ENCODE assay signal across 9 mouse cellular contexts in the genomic region with DNA sequence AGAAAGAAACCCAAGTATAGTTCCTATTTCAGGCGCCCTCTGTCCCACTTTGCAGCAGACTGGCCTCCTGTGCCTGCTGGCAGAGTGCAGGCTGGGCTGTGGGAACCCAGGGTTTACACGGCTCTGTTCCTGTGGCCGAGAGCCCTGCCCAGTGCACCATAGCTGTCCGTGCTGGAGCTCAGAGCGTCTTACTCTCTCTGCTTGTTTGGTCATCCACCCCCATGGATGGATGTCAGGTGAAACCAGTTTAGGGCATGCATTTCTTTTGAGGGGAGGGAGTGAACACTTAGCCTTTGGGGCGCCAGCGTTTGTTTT.
DNase-seq lines count a peak whose midpoint lies in the region; ATAC-seq and TF ChIP-seq lines count a peak whose summit lies in the region.
"Had no signal": no experiment of that assay in that cellular context is flagged by ENCODE, and none has a peak within 500 bp of the region (broad histone marks: within the 10 kb centered on the region; RNA-seq: fewer than 3 reads in every experiment).

No protein-coding gene starts in this region.

- no peak for DNase-seq in kidney, adult 11 months
- no peak for DNase-seq in ES-E14 (ENCODE audit: low read depth, low spot score)
- no peak for DNase-seq in T-cell, adult 2 months (ENCODE audit: low spot score)
- no peak for DNase-seq in layer of hippocampus, postnatal 10 days (ENCODE audit: low spot score in 2 of 2)
- no peak for DNase-seq in left cerebral cortex, postnatal 36 days (ENCODE audit: low spot score in 2 of 2)

- H3K4me3 ChIP-seq in kidney, embryonic 15.5 days (replicated peaks), result peak overlapping the region; percentile 8
- H3K4me3 ChIP-seq in ES-E14 (ENCODE audit: insufficient read depth in 1 of 2, low read depth in 1 of 2, low read length in 2 of 2, poor library complexity in 1 of 2, severe bottlenecking in 1 of 2), result peak overlapping the region in 1 of 2 experiments; percentile 66; a peak in 2 of 4 replicates
- H3K4me3 ChIP-seq in forebrain, embryonic 16.5 days (replicated peaks; ENCODE audit: low read length), result no peak overlapping the region
- H3K4me3 ChIP-seq in midbrain, embryonic 15.5 days, result no peak overlapping the region

- no peak overlapping the region for H3K9ac ChIP-seq in kidney, embryonic 15.5 days
- 0 out of 2 replicates have a peak overlapping the region, but pooled peaks have one; percentile 5 for H3K9ac ChIP-seq in ES-E14 (ENCODE audit: insufficient read depth, low read depth, low read length, poor library complexity, severe bottlenecking)
- no peak overlapping the region for H3K9ac ChIP-seq in forebrain, embryonic 16.5 days (replicated peaks; ENCODE audit: low read depth, low read length)
- no peak overlapping the region for H3K9ac ChIP-seq in midbrain, embryonic 15.5 days
- H3K9ac ChIP-seq: liver, embryonic 14.5 days had no signal

- WGBS in kidney, embryonic 15.5 days, result 63% methylated on average over 7 of the region's 7 CpGs
- 54% methylated on average over 7 of the region's 7 CpGs for WGBS in forebrain, embryonic 16.5 days
- WGBS in midbrain, embryonic 15.5 days, result 72% methylated on average over 7 of the region's 7 CpGs

- no peaks in the 10 kb centered on the region for H3K27me3 ChIP-seq in kidney, embryonic 15.5 days
- no peaks in the 10 kb centered on the region for H3K27me3 ChIP-seq in forebrain, embryonic 16.5 days (replicated peaks; ENCODE audit: control insufficient read depth, insufficient read depth, low read length)
- no peaks in the 10 kb centered on the region for H3K27me3 ChIP-seq in midbrain, embryonic 15.5 days (replicated peaks)

- peaks cover 53% of the 10 kb centered on the region for H3K4me1 ChIP-seq in kidney, embryonic 15.5 days
- no peaks in the 10 kb centered on the region for H3K4me1 ChIP-seq in ES-E14 (ENCODE audit: control insufficient read depth in 2 of 2, insufficient read depth in 2 of 2, low read length in 2 of 2, poor library complexity in 1 of 2)
- H3K4me1 ChIP-seq in forebrain, embryonic 16.5 days (replicated peaks; ENCODE audit: control insufficient read depth, insufficient read depth, low read length), result peaks cover 43% of the 10 kb centered on the region
- H3K4me1 ChIP-seq in midbrain, embryonic 15.5 days, result peaks cover 40% of the 10 kb centered on the region

- H3K9me3 ChIP-seq in kidney, embryonic 15.5 days (replicated peaks), result no peaks in the 10 kb centered on the region
- no peaks in the 10 kb centered on the region for H3K9me3 ChIP-seq in ES-E14 (ENCODE audit: control insufficient read depth, insufficient read depth, low read depth, low read length)
- no peaks in the 10 kb centered on the region for H3K9me3 ChIP-seq in forebrain, embryonic 16.5 days (ENCODE audit: control insufficient read depth, low read length)
- H3K9me3 ChIP-seq in midbrain, embryonic 15.5 days, result no peaks in the 10 kb centered on the region

- peak; percentile 71 for ATAC-seq in kidney, embryonic 15.5 days (replicated peaks; ENCODE audit: low FRiP score)
- ATAC-seq in forebrain, embryonic 16.5 days, result peak; percentile 51
- ATAC-seq in midbrain, embryonic 15.5 days (replicated peaks), result peak; percentile 55; the same call in 1 of the 2 replicates

- peak overlapping the region; percentile 82 for H3K27ac ChIP-seq in kidney, embryonic 15.5 days
- no peak overlapping the region for H3K27ac ChIP-seq in ES-E14 (ENCODE audit: insufficient read depth, low read depth, low read length, poor library complexity, severe bottlenecking)
- H3K27ac ChIP-seq in forebrain, embryonic 16.5 days (ENCODE audit: low read length), result peak overlapping the region; percentile 84
- H3K27ac ChIP-seq in midbrain, embryonic 15.5 days, result peak overlapping the region; percentile 55
- H3K27ac ChIP-seq: liver, embryonic 14.5 days had no signal

- in situ Hi-C loops in ES-E14 (cut with MboI; ENCODE audit: low sequenced_read_pairs in 2 of 2, unreplicated experiment in 2 of 2), result no loop called here

- intact Hi-C loops in left cerebral cortex, postnatal 36 days (cut with DNase I), result no loop called here

- H3K36me3 ChIP-seq in kidney, embryonic 15.5 days, result peaks cover 20% of the 10 kb centered on the region
- peaks cover 2% of the 10 kb centered on the region; the same call in 1 of the 2 replicates for H3K36me3 ChIP-seq in ES-E14 (ENCODE audit: control insufficient read depth, insufficient read depth, low read length, poor library complexity, severe bottlenecking)
- H3K36me3 ChIP-seq in forebrain, embryonic 16.5 days (ENCODE audit: control insufficient read depth, insufficient read depth), result peaks cover 4% of the 10 kb centered on the region; the same call in 1 of the 2 replicates
- H3K36me3 ChIP-seq in midbrain, embryonic 15.5 days (replicated peaks), result peaks cover 7% of the 10 kb centered on the region; the same call in 1 of the 2 replicates

- H3K4me2 ChIP-seq in kidney, embryonic 15.5 days, result peak overlapping the region; percentile 44
- H3K4me2 ChIP-seq in forebrain, embryonic 16.5 days (ENCODE audit: low read length), result 0 out of 2 replicates have a peak overlapping the region, but pooled peaks have one; percentile 20
- no peak overlapping the region for H3K4me2 ChIP-seq in midbrain, embryonic 15.5 days

TF ChIP-seq in ES-E14, 5 proteins besides CTCF, POLR2A, EP300 and RAD21:
- TF ChIP-seq ZNF384 (IDR thresholded peaks at IDR 0.05; ENCODE audit: low read depth, low read length), result no peak
- TF ChIP-seq MAFK (IDR thresholded peaks at IDR 0.05; ENCODE audit: insufficient read depth, low read depth, low read length), result no peak
- no peak for TF ChIP-seq ZC3H11A (IDR thresholded peaks at IDR 0.05; ENCODE audit: borderline replicate concordance, low read depth, low read length)
- TF ChIP-seq HCFC1 (IDR thresholded peaks at IDR 0.05; ENCODE audit: borderline replicate concordance, insufficient read depth, low read length), result no peak
- no peak for TF ChIP-seq CHD2 (IDR thresholded peaks at IDR 0.05; ENCODE audit: low read depth, low read length)
TF ChIP-seq in ES-E14: peak in this region for 0.
